Mouse (Mus musculus): ENCODE results near the gene Gm4353. TPM values are rescaled to one million over a fixed set of nuclear protein-coding genes. Genes with fewer than 3 reads are reported as not detected.

The Gm4353 gene
- total RNA-seq, 1 experiment from 2014 or later: 0.60 TPM

DNA sequence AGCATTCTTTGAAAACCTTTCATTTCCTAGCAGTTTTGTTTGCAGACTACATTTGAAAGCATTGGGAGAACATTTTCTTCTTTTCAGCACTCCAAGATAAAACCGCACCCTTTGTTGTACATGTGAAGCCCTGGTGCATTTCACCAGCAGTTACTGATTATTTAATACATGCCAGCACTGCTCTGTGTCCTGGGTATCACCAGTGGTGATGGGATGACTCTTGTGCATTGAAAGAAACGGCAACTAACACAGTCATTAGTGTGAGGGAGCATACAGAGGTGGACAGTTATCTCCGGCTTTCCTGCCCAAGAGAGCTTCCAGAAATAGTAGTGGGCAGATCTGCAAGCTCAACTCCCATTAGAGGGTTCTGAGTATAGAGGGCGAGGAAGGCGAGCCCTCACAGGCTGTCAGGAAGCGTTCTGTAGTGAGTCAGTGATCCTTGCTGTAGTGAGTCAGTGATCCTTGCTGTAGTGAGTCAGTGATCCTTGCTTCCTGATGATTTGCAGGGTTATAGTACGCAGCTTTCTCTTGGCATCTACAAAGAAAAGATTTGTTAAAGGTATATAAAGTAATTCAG lies 15.6 kb upstream of the Gm4353 start:
- no peak for ATAC-seq (replicated peaks in 1 of 2; ENCODE audit: insufficient read depth in 1 of 2, low FRiP score in 2 of 2, low TSS enrichment in 1 of 2, low read depth in 1 of 2, poor library complexity in 2 of 2, severe bottlenecking in 2 of 2)

DNA sequence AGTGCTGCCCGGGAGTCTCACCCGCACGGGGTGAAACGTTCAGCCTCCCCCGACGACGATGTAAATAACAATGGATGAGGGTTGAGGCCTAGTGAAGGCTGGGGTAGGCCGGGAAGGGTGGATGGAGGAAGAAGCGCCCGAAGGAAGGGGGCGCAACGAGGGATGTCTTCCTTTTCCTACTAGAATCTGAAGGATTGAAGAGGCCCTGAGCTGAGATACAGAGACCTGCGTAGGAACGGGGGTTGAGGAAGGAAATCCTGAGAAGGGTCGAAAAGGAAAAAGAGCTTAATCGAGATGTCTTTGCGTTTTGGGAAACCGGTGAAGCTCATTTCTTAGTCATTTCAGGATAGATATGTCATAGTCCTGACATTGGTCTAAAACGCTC lies 9.0 kb upstream of the Gm4353 start:
- ATAC-seq (replicated peaks in 1 of 2; ENCODE audit: insufficient read depth in 1 of 2, low FRiP score in 2 of 2, low TSS enrichment in 1 of 2, low read depth in 1 of 2, poor library complexity in 2 of 2, severe bottlenecking in 2 of 2): peak; percentile 53 to 64

GRCm38 (mm10) chr7:116092710-116093465 lies 8.5 kb upstream of the Gm4353 start:
- peak; percentile 99 for ATAC-seq (replicated peaks in 1 of 2; ENCODE audit: insufficient read depth in 1 of 2, low FRiP score in 2 of 2, low TSS enrichment in 1 of 2, low read depth in 1 of 2, poor library complexity in 2 of 2, severe bottlenecking in 2 of 2)

GRCm38 (mm10) chr7:116060739-116061138 lies 23.7 kb downstream of the Gm4353 start:
- no peak for ATAC-seq (replicated peaks in 1 of 2; ENCODE audit: insufficient read depth in 1 of 2, low FRiP score in 2 of 2, low TSS enrichment in 1 of 2, low read depth in 1 of 2, poor library complexity in 2 of 2, severe bottlenecking in 2 of 2)

GRCm38 (mm10) chr7:116040470-116041019 lies 43.9 kb downstream of the Gm4353 start:
- ATAC-seq (replicated peaks in 1 of 2; ENCODE audit: insufficient read depth in 1 of 2, low FRiP score in 2 of 2, low TSS enrichment in 1 of 2, low read depth in 1 of 2, poor library complexity in 2 of 2, severe bottlenecking in 2 of 2): no peak

- peak; percentile 86 to 95 for ATAC-seq (replicated peaks in 1 of 2; ENCODE audit: insufficient read depth in 1 of 2, low FRiP score in 2 of 2, low TSS enrichment in 1 of 2, low read depth in 1 of 2, poor library complexity in 2 of 2, severe bottlenecking in 2 of 2)
Observed at GRCm38 (mm10) chr7:116039538-116040466, 44.6 kb downstream of the Gm4353 start.

GRCm38 (mm10) chr7:116039196-116039537 lies 45.3 kb downstream of the Gm4353 start, which contains the start of gene 1110004F10Rik:
Gene 1110004F10Rik, plus strand, starts transcription at chr7:116039397.
- ATAC-seq (replicated peaks in 1 of 2; ENCODE audit: insufficient read depth in 1 of 2, low FRiP score in 2 of 2, low TSS enrichment in 1 of 2, low read depth in 1 of 2, poor library complexity in 2 of 2, severe bottlenecking in 2 of 2): 0 out of 4 replicates have a peak, but pooled peaks have one; percentile 5 to 7

DNA sequence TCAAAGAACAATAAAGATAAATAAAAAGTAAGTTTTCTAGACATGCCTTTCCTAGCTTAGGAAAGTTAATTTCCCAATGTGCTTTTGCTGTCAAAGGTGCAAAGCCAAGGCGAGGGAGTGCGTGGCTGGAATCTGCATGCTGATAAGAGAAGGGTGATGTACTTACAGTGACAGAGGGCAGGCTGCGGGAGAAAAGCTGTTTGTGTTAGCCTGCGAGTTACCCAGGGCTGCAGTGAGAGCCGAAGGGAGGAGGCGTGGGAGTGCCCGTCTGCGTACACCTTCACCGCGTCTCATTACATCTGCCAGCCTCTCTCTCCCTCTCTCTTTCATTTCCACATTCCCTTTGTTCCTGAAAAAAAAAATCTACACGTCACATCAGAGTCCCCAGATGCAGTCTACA lies 45.9 kb downstream of the Gm4353 start, which contains the start of gene Sox6:
Sox6 (minus strand) TSS at position 286 of the 400 bp plus-strand sequence.
- ATAC-seq (replicated peaks in 1 of 2; ENCODE audit: insufficient read depth in 1 of 2, low FRiP score in 2 of 2, low TSS enrichment in 1 of 2, low read depth in 1 of 2, poor library complexity in 2 of 2, severe bottlenecking in 2 of 2): no peak

DNA sequence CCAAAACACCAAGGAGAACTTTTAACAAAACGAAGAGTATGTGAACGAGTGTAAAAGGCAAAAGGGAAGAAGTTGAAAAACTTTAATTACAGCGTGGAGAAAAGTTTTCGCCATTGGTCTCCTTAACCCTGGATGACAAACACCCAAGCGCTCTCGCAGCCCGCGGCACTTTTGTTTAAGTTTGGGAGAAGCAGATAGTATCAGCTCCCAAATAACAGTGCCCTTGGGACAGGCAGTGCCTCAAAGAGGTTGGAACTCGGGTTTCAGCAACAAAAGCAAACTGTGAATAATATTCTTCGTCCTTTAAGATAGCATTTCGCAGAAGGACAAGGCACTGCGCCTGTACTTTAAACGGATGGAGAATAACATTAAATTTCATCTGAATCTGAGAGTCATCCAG lies 46.4 kb downstream of the Gm4353 start:
- ATAC-seq (replicated peaks in 1 of 2; ENCODE audit: insufficient read depth in 1 of 2, low FRiP score in 2 of 2, low TSS enrichment in 1 of 2, low read depth in 1 of 2, poor library complexity in 2 of 2, severe bottlenecking in 2 of 2): no peak

DNA sequence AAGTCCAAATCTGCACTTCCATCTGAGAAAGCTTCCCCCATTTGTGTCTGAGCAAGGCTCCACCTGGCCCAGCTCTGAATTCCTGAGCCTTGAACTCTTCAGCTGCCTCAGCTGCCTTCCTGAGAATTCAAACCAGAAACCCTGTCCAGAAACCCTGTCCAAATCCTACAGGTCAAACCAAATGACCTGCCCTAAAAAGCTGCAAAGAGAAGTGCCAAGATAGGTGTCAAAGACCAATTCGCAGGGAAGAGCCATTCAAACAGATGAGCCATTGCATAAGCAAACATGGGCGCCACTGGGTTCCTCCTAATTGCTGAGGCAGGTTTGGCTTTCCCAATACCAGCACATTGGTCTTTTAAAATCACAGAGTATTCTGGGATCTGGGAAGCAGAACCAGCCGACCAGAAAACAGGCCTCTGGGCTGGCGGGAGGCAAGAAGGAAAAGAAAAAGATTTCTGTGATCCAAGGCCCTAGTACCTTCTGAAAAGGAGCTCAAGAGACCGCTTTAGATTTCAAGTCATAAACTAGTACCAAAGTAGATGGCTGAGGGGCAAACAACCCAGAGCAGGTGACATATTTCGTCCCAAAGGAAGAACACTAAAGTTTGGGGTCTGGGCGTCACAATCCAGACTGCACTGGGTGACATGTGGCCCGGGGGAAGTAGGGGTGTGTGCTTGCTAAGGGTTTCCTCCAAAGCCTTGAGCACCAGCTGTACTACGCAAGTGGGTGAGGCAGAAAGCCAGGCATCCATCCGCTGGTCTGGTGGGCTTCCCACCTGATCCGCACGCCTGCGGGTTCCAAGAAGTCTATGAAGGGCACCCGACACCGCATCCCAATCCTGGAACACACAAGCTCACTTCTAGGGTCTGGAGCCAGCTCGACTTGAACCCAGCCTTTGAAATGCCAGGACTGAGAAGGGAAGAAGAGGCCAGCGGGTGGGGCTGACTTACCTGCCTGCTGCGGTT lies 47.6 kb downstream of the Gm4353 start:
- ATAC-seq (replicated peaks in 1 of 2; ENCODE audit: insufficient read depth in 1 of 2, low FRiP score in 2 of 2, low TSS enrichment in 1 of 2, low read depth in 1 of 2, poor library complexity in 2 of 2, severe bottlenecking in 2 of 2): no peak

DNA sequence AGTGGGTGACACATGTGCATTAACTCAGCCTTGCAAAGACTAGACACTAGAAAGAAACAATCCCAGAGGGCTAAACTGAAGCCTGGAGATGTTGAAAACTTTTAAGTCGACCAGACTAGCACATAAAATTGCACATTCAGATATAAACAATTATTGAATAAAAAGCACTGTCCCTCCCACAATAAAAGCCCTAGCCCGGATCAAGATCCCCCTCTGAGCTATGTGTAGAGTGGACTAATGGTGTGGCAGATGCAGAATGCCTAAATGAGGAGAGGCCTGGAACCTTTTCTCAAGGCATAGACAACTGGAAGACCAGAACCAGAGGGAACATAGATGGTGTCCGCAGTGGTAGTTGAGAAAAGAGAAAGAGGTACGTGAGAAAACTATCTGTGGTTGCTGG lies 48.9 kb downstream of the Gm4353 start:
- ATAC-seq (replicated peaks in 1 of 2; ENCODE audit: insufficient read depth in 1 of 2, low FRiP score in 2 of 2, low TSS enrichment in 1 of 2, low read depth in 1 of 2, poor library complexity in 2 of 2, severe bottlenecking in 2 of 2): no peak

DNA sequence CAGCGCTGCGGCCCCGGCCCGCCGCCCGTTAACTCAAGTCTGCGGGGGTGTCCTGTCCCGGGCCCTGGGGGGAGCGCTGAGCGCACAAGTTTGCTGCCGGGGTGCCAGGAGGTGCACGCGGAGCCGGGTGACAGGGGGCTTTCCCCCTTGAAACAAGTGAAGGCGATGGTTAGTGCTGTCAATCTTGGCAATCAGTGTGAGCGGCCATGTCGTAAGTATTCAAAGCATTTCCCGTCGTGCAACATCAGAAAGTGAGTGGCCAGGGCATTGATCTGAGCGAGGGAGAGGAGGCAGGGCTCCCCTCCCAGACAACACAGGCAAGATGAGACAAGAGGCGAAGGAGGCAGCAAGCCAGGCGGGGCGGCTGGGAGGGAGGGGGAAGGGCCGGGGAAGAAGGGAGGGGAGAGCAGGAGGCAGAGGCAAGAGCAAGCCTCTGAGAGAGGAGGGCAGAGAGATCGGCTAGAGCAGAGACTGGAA lies 50.1 kb downstream of the Gm4353 start:
- ATAC-seq (replicated peaks in 1 of 2; ENCODE audit: insufficient read depth in 1 of 2, low FRiP score in 2 of 2, low TSS enrichment in 1 of 2, low read depth in 1 of 2, poor library complexity in 2 of 2, severe bottlenecking in 2 of 2): no peak

GRCm38 (mm10) chr7:116033371-116034241 lies 50.8 kb downstream of the Gm4353 start:
- peak in 1 of 2 experiments; percentile 13; a peak in 2 of 4 replicates for ATAC-seq (replicated peaks in 1 of 2; ENCODE audit: insufficient read depth in 1 of 2, low FRiP score in 2 of 2, low TSS enrichment in 1 of 2, low read depth in 1 of 2, poor library complexity in 2 of 2, severe bottlenecking in 2 of 2)

All from hematopoietic stem cell, adult 5-6 weeks (primary cell).